Mouse (Mus musculus) gastrocnemius, postnatal 14 days (tissue): Measurements from ENCODE around the gene Krtap4-1. TPM values are rescaled to one million over a fixed set of nuclear protein-coding genes. Genes with fewer than 3 reads are reported as not detected.
A peak's percentile ranks its signal among the peaks of the same experiment; 100 is the strongest.
"Not testable (repeated sequence)": the region's sequence is repeated elsewhere in the genome, so short reads cannot be mapped to it uniquely, and the experiment has no call there.

ENCODE experiments used
- DNase-seq: peaks from one replicate; pipeline ENCODE4 v3.0.0; 2021; ENCODE audit warnings: mixed read lengths
- intact Hi-C: fragments of 180-260 bp; cut with DNase I; formaldehyde crosslinking; loops from one replicate; pipeline ENCODE4 v1.15.1; 2025; ENCODE audit warnings: low total_unique reads
- long read RNA-seq, 2 experiments: library from polyadenylated mRNA; stranded (forward); transcript quantifications; one replicate each; pipeline ENCODE4 v2.0.0; 2021
- total RNA-seq, 2 experiments: library from RNA; stranded (reverse); gene quantifications; 2 replicates each; pipeline ENCODE4 v1.2.3; 2021

Gene Krtap4-1
- not detected for total RNA-seq
- long read RNA-seq, experiment 1 = 0 reads
- long read RNA-seq, experiment 2 = 0 reads

GRCm38 (mm10) chr11:99628138-99628537 lies at the start of gene Krtap4-1:
Gene Krtap4-1, minus strand, starts transcription at chr11:99628238.
- DNase-seq = no peak
- intact Hi-C loops = no loop called here

- intact Hi-C loops = no loop called here
Measured at GRCm38 (mm10) chr11:99665860-99666259, 37.8 kb upstream of the Krtap4-1 start, which contains the start of gene Krtap4-6. Gene Krtap4-6, minus strand, starts transcription at chr11:99665960.

GRCm38 (mm10) chr11:99662802-99663201 lies 34.8 kb upstream of the Krtap4-1 start:
- DNase-seq = no peak

More at GRCm38 (mm10) chr11:99665860-99666259, 37.8 kb upstream of the Krtap4-1 start, which contains the start of gene Krtap4-6:
- DNase-seq = no peak

GRCm38 (mm10) chr11:99659256-99659655 lies 31.2 kb upstream of the Krtap4-1 start:
- DNase-seq = no peak
- intact Hi-C loops = no loop called here

More at GRCm38 (mm10) chr11:99662802-99663201, 34.8 kb upstream of the Krtap4-1 start:
- intact Hi-C loops = no loop called here

- intact Hi-C loops = not testable (repeated sequence)
Measured at GRCm38 (mm10) chr11:99658467-99659010, 30.5 kb upstream of the Krtap4-1 start, which contains the start of gene Gm11563. Gene Gm11563, minus strand, starts transcription at chr11:99658960.

GRCm38 (mm10) chr11:99657051-99657450 lies 29.0 kb upstream of the Krtap4-1 start:
- intact Hi-C loops = no loop called here
- no peak for DNase-seq

More at GRCm38 (mm10) chr11:99658467-99659010, 30.5 kb upstream of the Krtap4-1 start, which contains the start of gene Gm11563:
- not testable (repeated sequence) for DNase-seq

GRCm38 (mm10) chr11:99650136-99650535 lies 22.1 kb upstream of the Krtap4-1 start, which contains the start of gene Gm11555:
Gene Gm11555, minus strand, starts transcription at chr11:99650236.
- DNase-seq = no peak
- intact Hi-C loops = no loop called here

- intact Hi-C loops = no loop called here
Measured at GRCm38 (mm10) chr11:99646444-99646843, 18.4 kb upstream of the Krtap4-1 start.

GRCm38 (mm10) chr11:99644351-99644750 lies 16.3 kb upstream of the Krtap4-1 start:
- intact Hi-C loops = no loop called here
- DNase-seq = no peak

More at GRCm38 (mm10) chr11:99646444-99646843, 18.4 kb upstream of the Krtap4-1 start:
- DNase-seq = peak; percentile 9

GRCm38 (mm10) chr11:99643635-99644139 lies 15.6 kb upstream of the Krtap4-1 start, which contains the start of gene Krtap4-7:
Gene Krtap4-7, minus strand, starts transcription at chr11:99644089.
- intact Hi-C loops, DNase-seq: not testable (repeated sequence)

- intact Hi-C loops = no loop called here
- DNase-seq = no peak
Measured at GRCm38 (mm10) chr11:99640926-99641325, 12.9 kb upstream of the Krtap4-1 start.

- no peak for DNase-seq
- intact Hi-C loops = no loop called here
Measured at GRCm38 (mm10) chr11:99637086-99637485, 9.0 kb upstream of the Krtap4-1 start.

- intact Hi-C loops = no loop called here
- DNase-seq = no peak
Measured at GRCm38 (mm10) chr11:99634653-99635134, 6.7 kb upstream of the Krtap4-1 start, which contains the start of gene Krtap4-2. Gene Krtap4-2, minus strand, starts transcription at chr11:99635084.

- intact Hi-C loops = no loop called here
- DNase-seq = no peak
Measured at GRCm38 (mm10) chr11:99633293-99633692, 5.3 kb upstream of the Krtap4-1 start.

GRCm38 (mm10) chr11:99630890-99631289 lies 2.9 kb upstream of the Krtap4-1 start:
- intact Hi-C loops = no loop called here
- no peak for DNase-seq

GRCm38 (mm10) chr11:99620335-99620734 lies 7.7 kb downstream of the Krtap4-1 start, which contains the start of gene Gm11562:
Gene Gm11562, minus strand, starts transcription at chr11:99620435.
- DNase-seq = no peak
- intact Hi-C loops = no loop called here

- DNase-seq = no peak
- intact Hi-C loops = no loop called here
Measured at GRCm38 (mm10) chr11:99614796-99615363, 13.2 kb downstream of the Krtap4-1 start, which contains the start of gene Krtap2-4. Gene Krtap2-4, minus strand, starts transcription at chr11:99614846.

GRCm38 (mm10) chr11:99610089-99610488 lies 17.9 kb downstream of the Krtap4-1 start, which contains the start of gene Gm11937:
Gene Gm11937, minus strand, starts transcription at chr11:99610189.
- DNase-seq, intact Hi-C loops: not testable (repeated sequence)

GRCm38 (mm10) chr11:99609126-99609525 lies 18.9 kb downstream of the Krtap4-1 start:
- intact Hi-C loops = no loop called here
- no peak for DNase-seq

- intact Hi-C loops, DNase-seq: not testable (repeated sequence)
Measured at GRCm38 (mm10) chr11:99603208-99603607, 24.8 kb downstream of the Krtap4-1 start, which contains the start of gene Gm11938. Gene Gm11938, minus strand, starts transcription at chr11:99603308.
